Mouse (Mus musculus) right cerebral cortex, postnatal 10 days (tissue): ENCODE measurements at regions not wholly inside any gene's neighbourhood (a gene's known extent, or its start where the extent isn't known, plus 50 kb on each side); places are given as distances from the start of the nearest gene placed in this dataset.

Experiments
- DNase-seq, 2 experiments: peaks; one replicate each; pipeline ENCODE4 v3.0.0; 2021; ENCODE audit warnings: low spot score in 2 of 2

GRCm38 (mm10) chr2:171333816-171334757, 602.5 kb downstream of the Dok5 start:
- no peak for DNase-seq

DNA sequence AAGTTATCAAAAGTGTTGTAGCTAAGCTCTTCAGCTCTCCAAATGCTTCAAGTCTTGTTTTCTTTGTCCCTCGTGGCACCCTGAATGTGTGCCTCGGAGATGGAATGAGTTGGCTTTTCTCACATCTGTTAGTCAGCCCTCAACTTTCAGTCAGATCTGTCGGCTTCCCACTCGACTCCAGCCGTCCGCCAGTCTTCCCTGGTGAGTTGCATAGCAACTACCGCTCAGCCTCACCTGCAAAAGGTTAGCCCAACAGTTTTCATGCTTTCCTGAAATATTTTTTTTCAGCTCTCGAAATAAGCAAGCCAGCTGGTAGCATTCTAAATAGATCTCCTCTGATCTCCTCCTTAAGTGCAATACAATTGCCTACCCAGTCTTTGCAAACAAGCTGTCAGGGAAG, 601.2 kb downstream of the Dok5 start:
- DNase-seq: peak; percentile 31 to 46

- no peak for DNase-seq
These were observed 599.9 kb downstream of the Dok5 start for GRCm38 (mm10) chr2:171331529-171331928.

DNA sequence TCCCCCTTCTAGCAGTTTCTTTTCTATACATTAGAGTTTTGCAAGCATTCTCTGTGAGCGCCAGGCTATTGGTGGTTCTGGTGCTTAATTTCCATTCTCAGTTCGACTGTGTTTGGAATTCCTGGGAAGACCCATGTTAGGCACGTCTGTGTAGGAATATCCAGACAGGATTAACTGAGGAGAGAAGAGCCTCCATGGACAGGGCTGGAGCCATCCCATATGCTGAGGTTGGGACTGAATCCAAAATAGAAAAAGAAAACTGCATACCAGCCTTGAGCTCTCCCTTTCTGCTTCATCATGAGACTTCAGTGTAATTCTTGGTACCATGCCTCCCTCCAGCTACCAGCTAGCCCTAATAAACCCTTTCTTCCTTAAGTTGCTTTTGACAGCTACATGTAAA, 595.3 kb downstream of the Dok5 start:
- no peak for DNase-seq

DNA sequence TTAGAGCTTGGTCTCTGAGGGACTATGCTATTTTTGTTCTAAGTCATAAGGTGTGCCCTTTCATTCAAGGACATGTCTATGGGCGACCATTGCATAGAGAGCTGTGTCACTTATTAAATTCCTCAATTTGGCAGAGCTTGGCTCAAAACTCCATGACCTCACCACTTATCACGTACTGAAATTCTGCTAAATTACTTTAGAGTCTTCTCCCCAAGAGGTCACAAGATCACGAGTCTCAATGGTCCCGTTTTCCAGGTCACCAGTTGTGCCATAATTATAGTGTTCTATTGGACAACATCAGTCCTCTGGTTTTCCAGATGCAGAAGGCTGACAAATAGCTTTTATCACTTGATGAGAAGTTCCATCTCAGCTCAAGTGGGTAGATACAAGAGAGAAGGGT, 576.9 kb downstream of the Dok5 start:
- no peak for DNase-seq

GRCm38 (mm10) chr2:171306000-171306399, 574.4 kb downstream of the Dok5 start:
- DNase-seq: peak; percentile 42 to 47

GRCm38 (mm10) chr2:171298519-171298918, 566.9 kb downstream of the Dok5 start:
- no peak for DNase-seq

DNA sequence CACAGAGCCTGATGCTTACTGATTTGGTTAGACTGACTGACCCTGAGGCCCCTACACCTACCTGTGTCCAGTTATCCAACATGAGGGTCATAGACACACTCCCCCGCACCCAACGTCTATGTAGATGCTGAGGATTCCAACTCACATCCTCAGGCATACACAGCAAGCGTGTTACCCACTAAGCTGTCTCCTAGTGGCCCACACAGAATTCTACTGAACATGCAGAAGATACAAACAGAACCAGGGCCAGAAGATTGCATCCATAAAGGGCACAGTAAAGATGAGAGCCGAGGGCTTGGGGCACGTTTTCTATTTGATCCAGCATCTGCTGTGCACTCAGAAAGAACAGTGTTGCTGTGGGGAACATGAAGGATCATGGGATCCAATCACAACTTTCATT, 564.0 kb downstream of the Dok5 start:
- DNase-seq: no peak

DNA sequence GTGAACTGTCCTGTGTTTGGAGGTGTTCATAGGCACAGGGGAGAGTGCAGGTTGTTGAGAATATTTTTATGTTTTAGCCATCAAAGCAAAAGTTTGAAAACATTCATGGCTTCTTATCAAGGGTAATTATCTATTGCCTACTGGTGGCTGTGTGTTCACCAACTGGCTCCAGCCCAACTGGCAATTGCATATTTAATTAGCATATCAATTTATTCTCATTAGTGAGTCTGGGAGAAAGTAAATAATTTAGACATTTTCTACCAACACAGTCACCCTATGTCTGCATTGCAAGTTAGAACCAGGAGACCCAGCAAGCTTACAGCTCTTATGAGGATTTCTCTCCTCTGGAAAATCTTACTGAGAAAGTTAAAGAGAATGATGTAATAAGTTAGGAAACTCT, 561.0 kb downstream of the Dok5 start:
- DNase-seq: no peak

GRCm38 (mm10) chr2:171285719-171286394, 554.2 kb downstream of the Dok5 start:
- DNase-seq: no peak

DNA sequence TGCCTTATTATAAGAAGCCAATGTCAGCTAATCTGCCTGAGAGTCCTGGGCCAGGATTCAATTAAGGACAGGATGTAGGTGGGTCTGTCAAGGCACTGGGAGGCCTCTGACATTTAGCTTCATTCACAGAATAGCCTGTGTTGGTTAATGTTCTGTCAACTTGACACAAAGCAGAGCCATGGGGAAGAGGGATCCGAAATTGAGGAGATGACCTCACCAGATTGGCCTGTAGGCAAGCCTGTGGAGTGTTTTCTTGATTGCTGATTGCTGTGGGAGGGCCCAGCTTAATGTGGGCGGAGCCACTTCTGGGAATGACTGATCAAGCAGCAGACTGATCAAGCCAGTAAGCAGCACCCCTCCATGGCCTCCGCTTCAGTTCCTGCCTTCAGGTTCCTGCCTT, 548.5 kb downstream of the Dok5 start:
- no peak for DNase-seq

GRCm38 (mm10) chr2:171279319-171279718, 547.7 kb downstream of the Dok5 start:
- no peak for DNase-seq

GRCm38 (mm10) chr2:171253194-171253593, 521.6 kb downstream of the Dok5 start:
- peak; percentile 25 to 32 for DNase-seq

DNA sequence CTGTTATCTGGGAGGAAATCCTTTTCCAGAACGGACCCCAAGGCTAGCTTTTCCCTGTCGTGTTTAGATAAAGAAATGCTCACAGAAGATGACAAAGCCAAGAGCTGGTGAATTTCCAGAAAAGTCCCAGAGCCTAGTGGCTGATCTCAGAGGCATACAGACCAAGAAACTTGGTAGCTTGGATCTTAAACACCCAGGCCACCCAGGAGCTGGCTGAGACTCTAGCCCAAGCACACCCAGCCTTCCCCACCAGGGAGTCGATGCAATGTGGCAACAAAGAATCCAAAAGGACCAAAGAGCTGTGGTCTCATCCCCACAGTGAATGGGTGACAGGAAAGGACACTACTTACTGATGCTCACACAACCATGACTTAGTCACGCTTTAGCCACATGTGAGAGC, 513.8 kb downstream of the Dok5 start:
- DNase-seq: no peak

DNA sequence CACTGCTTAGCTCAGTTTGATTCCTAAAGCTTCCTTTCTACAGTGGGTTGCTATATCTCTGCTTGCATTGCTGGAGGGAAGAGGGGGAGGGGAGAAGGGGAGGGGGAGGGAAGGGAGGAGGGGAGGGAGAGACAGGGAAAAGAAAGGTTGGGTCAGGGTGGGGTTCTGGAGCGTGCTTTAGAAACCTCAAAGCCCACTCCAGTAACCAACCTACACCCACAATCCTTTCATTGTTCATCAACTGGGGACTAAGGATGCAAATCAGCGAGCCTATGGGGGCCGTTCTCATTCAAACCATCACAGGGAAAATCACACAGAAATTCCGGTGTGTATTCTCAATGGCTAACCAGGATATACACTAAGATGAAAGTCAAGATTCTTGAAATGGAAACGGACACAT, 510.7 kb downstream of the Dok5 start:
- no peak for DNase-seq

GRCm38 (mm10) chr2:171237276-171237960, 505.8 kb downstream of the Dok5 start:
- peak; percentile 32 to 45 for DNase-seq

DNA sequence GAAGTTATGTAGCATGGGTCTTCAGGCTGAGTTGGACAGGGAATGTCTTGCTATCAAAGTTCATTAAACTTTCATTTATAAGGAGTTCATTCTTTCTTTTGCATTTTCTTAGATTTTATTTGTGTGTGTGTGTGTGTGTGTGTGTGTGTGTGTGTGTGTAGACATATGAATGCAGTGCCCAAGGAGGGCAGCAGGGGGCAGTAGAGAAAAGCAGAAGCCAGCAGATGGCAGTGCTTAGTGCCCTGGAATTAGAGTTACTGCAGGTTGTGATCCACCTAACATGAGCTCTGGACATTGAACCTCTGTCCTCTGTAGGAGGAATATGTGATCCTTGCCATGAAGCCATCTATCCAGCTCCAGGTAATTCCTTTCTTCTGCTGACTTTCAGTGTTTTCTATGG, 501.2 kb downstream of the Dok5 start:
- no peak for DNase-seq

- DNase-seq: no peak
These were observed 499.9 kb downstream of the Dok5 start for GRCm38 (mm10) chr2:171231288-171232050.

DNA sequence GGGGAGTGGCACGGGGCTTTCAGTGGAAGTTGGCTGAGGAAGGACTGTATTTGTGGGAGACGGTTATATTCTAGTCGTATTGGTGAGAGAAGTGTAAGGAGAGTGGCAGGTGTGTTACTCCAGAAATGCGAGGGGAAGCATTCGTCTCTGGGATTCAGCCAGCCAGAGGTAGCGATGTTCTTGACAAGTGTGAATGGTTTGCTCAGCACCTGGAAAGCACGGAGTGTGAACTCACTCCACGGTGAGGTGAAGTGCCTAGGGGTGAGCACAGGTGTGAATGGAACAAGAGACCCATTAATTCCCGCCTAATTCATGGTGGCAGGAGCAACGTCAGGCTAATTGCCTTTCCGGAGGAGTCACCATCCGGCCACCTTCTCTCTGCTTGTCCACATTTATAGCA, 498.9 kb downstream of the Dok5 start:
- no peak for DNase-seq

- DNase-seq: no peak
These were observed 496.6 kb downstream of the Dok5 start for GRCm38 (mm10) chr2:171228229-171228628.

GRCm38 (mm10) chr2:171213792-171214191, 482.2 kb downstream of the Dok5 start:
- DNase-seq: no peak

DNA sequence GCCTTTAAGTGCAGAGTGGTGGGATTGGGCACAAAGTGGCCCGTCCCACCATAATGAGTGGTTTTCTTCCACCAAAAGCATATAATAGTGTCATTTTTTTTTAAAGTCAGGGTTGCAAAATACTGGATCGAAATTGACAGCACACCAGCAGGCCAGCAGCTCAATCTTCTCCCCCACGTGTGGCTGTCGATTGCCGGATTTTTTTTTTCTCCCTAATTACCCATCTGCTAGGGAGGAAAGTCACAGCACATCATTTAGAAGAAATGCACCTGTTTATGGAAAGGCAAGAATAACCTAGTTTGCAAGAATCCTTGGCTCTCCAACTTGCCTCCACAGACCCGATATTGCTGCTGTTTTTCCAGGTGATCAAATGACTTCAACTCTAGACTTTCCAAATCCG, 464.9 kb downstream of the Dok5 start:
- no peak for DNase-seq
